Mouse (Mus musculus) liver, adult 2 months (tissue): ENCODE results near the gene Cox5b.

Experiments used
- CTCF ChIP-seq: fragments of 200-500 bp; IDR thresholded peaks from 2 replicates; pipeline ENCODE4 v1.5.1; 2011; ENCODE audit warnings: low read depth, low read length, control low read depth
- POLR2A ChIP-seq: fragments of 200-500 bp; IDR thresholded peaks from 2 replicates; pipeline ENCODE4 v1.6.1; 2011; ENCODE audit warnings: low read length, control low read depth; ENCODE audit not compliant: insufficient read depth; ENCODE audit errors: extremely low read depth

GRCm38 (mm10) chr1:36707166-36707565 lies 15.9 kb downstream of the Cox5b start:
- TF ChIP-seq POLR2A: no peak
- TF ChIP-seq CTCF: no peak
